Mouse (Mus musculus) MN1 (cell line): ENCODE data around the gene Apol6.
"Not testable (repeated sequence)": the region's sequence is repeated elsewhere in the genome, so short reads cannot be mapped to it uniquely, and the experiment has no call there.

Experiments used
- DNase-seq: peaks from one replicate; pipeline ENCODE4 v3.0.0-alpha.2; 2016; ENCODE audit warnings: low spot score

Gene Apol6

DNA sequence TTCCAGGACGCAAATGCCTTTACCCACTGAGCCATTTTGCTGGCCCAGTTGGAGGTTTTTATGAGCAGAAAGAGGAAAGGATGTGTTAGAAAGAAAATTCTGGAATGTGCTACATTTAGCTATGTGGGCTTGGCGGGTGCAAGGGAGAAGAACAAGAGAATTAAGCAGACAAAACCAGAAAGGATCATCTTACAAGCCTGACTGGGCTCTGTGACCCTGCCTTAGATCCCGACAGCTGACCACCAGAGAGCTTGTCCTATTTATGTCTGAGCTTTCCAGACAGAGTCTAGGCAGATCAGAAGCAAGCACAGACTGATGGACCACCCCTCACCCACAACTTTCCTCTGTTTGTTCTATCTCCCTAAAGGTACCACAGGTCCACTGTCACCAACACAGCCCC is 13.3 kb upstream of the Apol6 start:
- no peak for DNase-seq

DNA sequence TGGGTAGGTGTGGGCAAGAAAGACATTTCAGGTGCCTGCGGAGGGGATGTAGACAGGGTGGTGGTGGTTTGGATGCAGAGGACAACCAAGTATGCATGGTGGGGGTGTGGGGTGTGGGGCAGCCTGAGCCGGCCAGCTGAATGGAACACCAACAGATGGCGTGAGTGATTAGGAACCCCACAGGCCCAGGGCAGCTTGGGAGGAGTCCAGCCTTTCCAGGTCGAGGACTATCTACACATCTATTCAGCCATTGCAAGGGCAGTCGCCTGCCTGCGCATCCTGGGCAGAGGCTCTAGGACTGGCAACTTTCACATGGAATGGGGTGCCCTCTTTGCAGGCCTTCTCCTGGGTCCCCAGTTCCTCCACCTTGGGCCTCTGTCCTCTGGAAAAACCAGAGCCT is 10.0 kb upstream of the Apol6 start:
- DNase-seq, result no peak

- DNase-seq, result no peak
Observed at GRCm38 (mm10) chr15:77035643-77036042, 8.9 kb upstream of the Apol6 start.

DNA sequence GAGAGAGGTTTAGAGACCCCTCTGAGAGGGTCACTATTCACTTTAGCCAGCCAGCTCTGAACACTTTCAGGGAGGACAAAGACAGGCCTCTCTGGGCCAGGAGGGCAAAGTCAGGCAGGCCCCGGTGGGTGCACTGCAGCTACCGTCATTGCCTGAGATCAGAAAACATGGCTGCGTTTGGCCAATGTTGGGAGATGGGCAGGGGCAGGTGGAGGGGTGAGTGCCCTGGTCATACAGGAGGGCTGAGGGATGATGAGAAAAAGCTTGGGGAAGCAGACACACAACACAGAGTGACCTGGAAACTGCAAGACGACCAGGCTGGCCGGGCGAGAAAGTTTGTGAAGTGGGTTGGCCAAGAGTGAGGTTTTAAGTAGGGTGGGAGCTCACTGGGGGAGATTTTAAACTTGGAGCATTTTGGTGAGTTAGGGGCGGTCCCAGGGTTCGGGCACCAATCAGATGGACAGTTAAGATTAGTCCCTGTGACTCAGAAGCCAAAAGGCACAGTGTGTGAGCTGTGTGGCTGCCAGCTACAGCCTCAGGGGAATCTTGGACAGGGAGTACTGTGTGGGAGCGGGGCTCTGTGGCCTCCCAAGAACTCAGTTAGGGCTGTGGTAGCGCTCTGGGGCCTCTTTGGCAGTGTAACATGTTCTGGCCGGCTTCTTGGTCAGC is 8.1 kb upstream of the Apol6 start:
- peak; percentile 88 for DNase-seq

DNA sequence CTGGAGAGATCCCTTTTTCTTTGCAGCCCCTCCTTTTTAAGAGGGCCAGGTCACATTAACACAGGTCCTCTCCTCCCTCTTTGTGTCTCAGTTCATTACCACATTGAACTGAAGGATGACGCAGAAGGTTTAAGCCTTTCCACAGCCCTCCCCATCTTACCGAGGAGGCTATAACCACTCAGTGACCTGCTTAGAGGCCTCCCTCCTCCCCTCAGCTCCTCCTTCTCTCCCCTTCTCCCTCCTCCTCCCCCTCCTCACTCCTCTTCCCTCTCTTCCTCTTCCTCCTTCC is 7.6 kb upstream of the Apol6 start:
- no peak for DNase-seq

GRCm38 (mm10) chr15:77037278-77038161 is 7.0 kb upstream of the Apol6 start:
- DNase-seq, result peak; percentile 92

DNA sequence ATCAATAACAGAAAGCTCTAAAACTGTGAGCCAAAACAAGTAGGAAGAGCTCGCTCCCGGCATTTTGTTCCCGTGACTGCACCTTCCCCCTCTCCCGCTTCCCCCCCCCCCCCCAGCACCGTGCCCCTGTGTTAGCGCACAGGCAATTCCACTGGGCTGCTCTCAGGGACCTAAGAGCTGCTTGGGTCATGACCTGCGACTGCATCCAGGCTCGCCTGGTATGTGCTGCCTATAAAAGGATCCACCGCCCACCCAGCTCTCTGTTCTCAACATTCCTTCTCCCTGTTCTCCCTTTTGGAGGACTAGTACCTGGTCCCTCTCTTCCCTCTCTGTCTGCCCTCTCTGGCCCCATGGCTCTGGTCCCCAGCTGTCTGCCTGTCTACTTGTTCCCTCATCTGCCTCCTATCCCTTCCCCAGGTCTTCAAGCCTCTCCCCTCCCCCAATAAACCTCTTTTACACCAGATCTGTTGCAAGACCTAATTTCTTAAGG is 5.3 kb upstream of the Apol6 start:
- no peak for DNase-seq

DNA sequence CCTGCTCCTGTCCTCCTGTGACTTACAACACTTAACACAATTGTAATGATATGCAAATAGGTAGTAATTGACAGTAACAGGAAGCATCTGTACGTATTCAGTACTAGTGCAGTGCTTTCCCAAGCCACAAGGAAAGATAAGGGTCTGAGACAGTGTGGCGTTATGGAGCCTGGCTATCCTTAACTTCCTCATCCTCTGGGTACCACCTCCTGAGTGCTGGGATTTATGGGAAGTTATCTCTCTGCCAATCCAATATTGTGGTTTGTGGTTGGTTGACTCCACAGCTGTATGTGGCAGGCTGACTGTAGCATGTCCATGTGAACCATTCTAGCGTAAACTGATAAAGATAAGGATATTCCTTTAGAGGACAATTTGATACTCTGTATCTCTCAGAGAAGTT is 3.7 kb upstream of the Apol6 start:
- peak; percentile 58 for DNase-seq

GRCm38 (mm10) chr15:77045609-77046008 is 1.1 kb downstream of the Apol6 start:
- DNase-seq, result no peak

DNA sequence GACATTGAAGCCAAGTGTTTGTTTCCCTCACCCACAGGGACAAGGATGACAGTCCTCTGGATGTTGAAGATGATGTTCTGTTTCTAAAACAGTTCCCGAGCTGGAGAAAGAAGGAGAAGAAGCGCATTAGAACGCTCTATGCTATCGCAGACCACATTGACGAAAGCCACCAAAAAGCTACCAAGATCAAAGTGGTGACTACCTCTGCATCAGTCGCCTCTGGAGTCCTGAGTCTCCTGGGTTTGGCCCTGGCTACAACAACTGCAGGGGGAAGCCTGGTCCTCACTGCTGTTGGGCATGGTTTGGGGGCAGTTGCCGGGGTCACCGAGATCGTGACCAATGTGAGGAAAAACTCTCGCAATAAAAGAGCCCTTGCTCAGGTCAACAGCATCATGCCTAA is 6.0 kb downstream of the Apol6 start, which contains the start of gene Mb:
Gene Mb (minus strand): TSS at position 101 of the 400 bp plus-strand sequence.
- DNase-seq, result no peak

DNA sequence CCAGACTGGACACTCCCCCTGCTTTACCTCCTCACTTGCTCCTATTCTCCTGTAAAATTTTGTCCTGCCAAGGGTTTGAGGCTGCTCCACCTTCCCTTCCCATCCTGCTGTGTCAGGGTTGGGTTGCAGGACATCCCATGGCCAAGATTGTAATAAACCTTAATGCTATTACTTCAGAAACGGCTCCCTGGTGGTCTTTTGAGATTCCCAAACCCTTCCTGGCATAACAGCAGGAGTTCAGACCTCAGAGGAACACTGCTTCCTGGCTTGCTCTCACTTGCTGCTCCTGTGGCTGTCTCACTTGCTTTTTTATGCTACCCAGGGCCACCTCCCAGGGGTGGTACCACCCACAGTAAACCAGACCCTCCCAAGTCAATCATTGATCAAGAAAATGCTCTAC is 7.6 kb downstream of the Apol6 start:
- DNase-seq, result no peak

DNA sequence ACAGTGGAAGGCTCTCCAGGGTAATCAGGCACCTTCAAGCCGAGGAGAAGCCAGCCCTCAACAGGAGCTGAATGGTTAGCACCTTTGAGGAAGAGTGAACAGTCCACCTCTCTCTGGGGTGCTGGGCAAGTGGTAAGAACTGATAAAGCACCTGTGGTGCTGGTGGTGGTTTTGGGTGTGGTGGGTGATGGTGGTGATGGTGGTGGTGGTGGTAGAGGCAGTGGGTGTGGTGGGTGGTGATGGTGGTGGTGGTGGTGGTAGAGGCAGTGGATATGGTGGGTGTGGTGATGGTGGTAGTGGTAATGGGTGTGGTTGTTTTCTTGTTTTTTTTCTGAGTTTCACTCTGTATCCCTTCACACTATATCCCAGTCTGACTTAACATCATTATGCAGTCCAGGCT is 8.5 kb downstream of the Apol6 start:
- no peak for DNase-seq

DNA sequence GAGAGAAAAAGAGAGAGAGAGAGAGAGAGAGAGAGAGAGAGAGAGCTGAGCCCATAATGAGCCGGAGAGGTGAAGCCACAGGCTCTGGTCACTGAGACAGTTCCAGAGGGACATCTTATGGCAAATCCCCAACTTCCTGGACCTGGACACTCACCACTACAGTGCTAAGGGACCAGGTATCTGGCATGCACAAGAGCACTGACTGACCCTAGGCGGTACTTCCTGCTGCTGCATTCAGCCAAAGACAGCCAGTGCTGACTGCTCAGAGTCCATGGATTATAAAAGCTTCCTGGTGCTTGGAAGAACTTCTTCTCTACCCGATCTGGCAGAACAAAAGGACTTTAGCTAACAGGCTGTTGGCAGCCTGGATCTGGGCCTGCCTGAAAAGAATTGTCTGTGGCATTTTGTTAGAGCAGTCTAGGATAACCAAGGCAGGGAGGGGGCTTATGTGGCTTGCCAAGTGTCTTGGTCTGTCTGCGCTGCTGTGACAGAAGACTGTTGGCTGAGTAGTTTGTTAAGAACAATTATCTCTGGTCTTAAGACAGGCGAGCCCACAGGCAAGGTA is 10.2 kb downstream of the Apol6 start:
- DNase-seq, result no peak

DNA sequence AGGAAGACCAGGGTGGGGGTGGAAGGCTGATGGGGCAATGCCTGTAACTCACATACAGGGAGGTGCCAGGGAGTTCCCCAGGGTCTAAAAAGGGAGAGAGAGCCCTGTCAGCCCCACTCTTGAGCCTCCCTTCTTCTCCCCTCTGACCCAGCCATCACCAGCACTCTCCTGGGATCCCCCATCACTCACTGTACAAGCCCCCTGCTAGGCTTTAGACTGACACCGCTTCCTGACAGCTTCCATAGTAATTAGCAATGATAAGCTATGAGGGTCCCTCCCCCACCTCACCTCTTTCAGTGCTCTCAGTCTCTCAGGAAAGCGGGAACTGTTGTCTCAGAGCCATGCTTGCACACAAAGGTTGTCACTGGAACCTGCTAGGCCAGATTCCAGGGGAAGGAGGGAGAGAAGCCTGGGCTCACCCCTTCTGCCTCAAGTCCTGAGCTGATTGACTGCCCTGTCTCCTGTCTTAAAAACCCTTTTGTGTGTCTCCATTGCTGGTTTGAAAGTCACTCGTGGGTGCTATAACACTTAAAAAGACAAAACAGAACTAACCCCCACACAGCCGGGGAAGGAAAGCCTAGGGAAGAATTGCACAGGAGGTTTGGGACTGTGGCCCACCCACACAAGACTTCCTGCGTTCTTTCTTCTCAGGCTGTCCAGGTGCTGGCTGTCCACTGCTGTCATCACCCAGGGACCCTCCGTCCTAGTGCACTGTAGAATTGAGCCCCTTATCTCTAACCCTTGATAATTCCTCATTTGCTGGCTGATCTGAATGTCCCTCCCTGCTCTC is 11.7 kb downstream of the Apol6 start:
- no peak for DNase-seq

GRCm38 (mm10) chr15:77056791-77057051 is 12.2 kb downstream of the Apol6 start:
- DNase-seq, result no peak

- peak; percentile 35 for DNase-seq
Observed at GRCm38 (mm10) chr15:77058566-77058965, 14.0 kb downstream of the Apol6 start.

- not testable (repeated sequence) for DNase-seq
Observed at GRCm38 (mm10) chr15:77059416-77059815, 14.9 kb downstream of the Apol6 start.

GRCm38 (mm10) chr15:77062746-77063145 is 18.2 kb downstream of the Apol6 start:
- DNase-seq, result no peak

- DNase-seq, result no peak
Observed at GRCm38 (mm10) chr15:77065259-77065852, 20.8 kb downstream of the Apol6 start.

GRCm38 (mm10) chr15:77066233-77066632 is 21.7 kb downstream of the Apol6 start:
- DNase-seq, result no peak

- DNase-seq, result peak; percentile 63
Observed at GRCm38 (mm10) chr15:77068439-77068861, 23.9 kb downstream of the Apol6 start.

- DNase-seq, result peak; percentile 82
Observed at GRCm38 (mm10) chr15:77069019-77069418, 24.5 kb downstream of the Apol6 start.
